Mouse (Mus musculus): ENCODE results near the gene Hspb6.

DNA sequence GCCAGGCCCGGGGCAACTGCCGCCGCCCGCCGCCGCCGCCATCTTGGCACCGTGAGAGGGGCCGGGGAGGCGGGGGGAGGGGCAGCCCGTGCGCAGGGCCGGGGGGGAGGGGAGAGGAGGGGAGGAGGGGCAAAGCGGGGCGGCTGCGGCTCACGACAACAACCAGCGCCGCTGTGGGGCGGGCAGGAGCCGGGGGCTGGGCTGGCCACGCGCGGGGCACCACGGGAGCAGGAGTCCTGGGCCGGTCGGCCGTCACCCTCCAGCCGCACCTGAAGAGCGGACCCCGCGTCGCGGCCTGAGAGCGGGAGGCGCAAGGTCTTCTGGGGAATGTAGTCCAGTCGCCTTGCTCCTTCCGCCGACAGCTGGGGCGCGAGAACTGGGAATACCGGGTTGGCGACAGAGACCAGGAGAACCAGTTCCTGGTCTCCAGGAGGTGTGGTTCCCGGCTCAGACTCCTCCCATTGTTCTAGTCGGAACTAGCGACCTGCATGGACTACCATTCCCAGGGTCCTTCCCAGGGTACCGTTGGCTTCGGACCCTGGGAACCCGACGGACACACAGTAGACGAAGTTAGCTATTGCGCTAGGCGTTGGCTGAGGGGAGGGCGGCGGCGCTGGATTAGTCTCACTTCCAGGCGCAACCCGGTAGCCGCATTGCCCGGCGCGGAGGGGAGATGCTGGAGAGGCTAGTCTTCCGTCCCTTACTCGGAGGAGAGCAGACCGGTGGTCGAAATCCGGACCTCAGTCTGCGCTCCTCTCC is 36.9 kb downstream of the Hspb6 start, which contains the start of gene Kmt2b:
- no peak for TF ChIP-seq GATA1 (IDR thresholded peaks at IDR 0.05; ENCODE audit: low read length)
- no peak for TF ChIP-seq TAL1 (IDR thresholded peaks at IDR 0.05; ENCODE audit: low read length)
